Mouse (Mus musculus): ENCODE measurements around the gene Sla2.
"Not testable (repeated sequence)": the region's sequence is repeated elsewhere in the genome, so short reads cannot be mapped to it uniquely, and the experiment has no call there.

The Sla2 gene

GRCm38 (mm10) chr2:156864481-156864880, 22.5 kb downstream of the Sla2 start:
- DNase-seq (ENCODE audit: low spot score): peak; percentile 55

GRCm38 (mm10) chr2:156863487-156864160, 23.4 kb downstream of the Sla2 start:
- DNase-seq (ENCODE audit: low spot score): peak; percentile 88

GRCm38 (mm10) chr2:156862772-156863486, 24.1 kb downstream of the Sla2 start, which contains the start of gene Rab5if:
TSS of gene Rab5if (plus strand) at chr2:156863128.
- peak; percentile 97 for DNase-seq (ENCODE audit: low spot score)

- DNase-seq (ENCODE audit: low spot score): peak; percentile 70
These were observed 24.8 kb downstream of the Sla2 start for GRCm38 (mm10) chr2:156862041-156862717.

GRCm38 (mm10) chr2:156858671-156859070, 28.3 kb downstream of the Sla2 start:
- no peak for DNase-seq (ENCODE audit: low spot score)

GRCm38 (mm10) chr2:156857835-156858234, 29.2 kb downstream of the Sla2 start, which contains the start of gene 4930518I15Rik:
TSS of gene 4930518I15Rik (minus strand) at chr2:156857946.
- no peak for DNase-seq (ENCODE audit: low spot score)

- DNase-seq (ENCODE audit: low spot score): no peak
These were observed 29.6 kb downstream of the Sla2 start for GRCm38 (mm10) chr2:156857385-156857791.

- no peak for DNase-seq (ENCODE audit: low spot score)
These were observed 30.7 kb downstream of the Sla2 start for GRCm38 (mm10) chr2:156856311-156856710.

GRCm38 (mm10) chr2:156853999-156854771, 32.8 kb downstream of the Sla2 start:
- DNase-seq (ENCODE audit: low spot score): peak; percentile 64

- DNase-seq (ENCODE audit: low spot score): not testable (repeated sequence)
These were observed 33.4 kb downstream of the Sla2 start for GRCm38 (mm10) chr2:156853584-156853983.

DNA sequence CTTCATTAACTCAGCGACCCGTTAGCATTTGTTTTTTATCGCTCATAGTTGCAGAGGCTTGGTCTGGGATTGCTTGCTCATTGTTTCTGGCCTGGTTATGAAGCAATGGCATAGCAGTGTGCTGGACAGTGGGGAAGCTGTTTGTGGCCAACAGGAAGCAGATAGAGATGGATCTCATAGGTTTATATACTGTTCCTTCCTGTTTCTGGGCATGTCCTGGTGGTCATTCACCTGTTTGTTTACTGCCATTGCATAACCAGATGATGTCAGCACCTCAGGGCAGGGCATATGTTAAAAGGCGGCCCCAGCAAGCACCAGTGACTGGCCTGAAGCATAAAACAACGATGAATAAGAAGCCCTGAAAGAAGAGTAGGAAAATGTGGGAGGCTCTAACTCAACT, 36.5 kb downstream of the Sla2 start:
- no peak for DNase-seq (ENCODE audit: low spot score)

DNA sequence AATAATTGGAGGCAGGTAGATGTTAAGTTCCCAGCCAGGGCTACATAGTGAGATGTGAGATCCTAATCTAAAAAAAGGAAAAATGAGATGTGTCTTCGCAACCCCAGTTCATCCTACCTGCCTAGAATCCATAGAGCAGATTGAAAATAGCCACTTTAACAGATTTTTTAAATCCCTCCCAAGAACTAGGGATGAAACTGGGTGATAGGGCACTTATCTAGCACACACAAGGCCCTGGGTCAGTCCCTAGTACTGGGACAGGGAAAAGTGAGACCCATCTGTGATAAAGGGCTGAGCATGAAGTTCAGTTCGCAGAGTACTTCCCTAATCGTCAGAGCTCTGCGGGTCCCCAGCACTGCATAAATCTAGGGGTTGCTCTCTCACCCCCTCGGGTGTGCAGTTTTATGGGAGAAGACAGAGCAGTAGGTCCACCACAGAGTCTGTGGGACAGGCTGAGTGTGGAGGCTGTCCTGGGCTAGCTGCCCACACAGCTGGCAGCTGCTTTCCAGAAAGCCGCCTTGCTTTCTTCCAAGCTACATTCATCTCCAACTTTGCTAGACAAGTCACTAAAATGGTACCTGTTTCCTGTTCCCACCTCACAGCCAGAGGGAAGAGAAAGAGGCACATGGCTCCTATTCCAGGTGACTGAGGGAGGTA, 38.3 kb downstream of the Sla2 start:
- peak; percentile 60 for DNase-seq (ENCODE audit: low spot score)

DNA sequence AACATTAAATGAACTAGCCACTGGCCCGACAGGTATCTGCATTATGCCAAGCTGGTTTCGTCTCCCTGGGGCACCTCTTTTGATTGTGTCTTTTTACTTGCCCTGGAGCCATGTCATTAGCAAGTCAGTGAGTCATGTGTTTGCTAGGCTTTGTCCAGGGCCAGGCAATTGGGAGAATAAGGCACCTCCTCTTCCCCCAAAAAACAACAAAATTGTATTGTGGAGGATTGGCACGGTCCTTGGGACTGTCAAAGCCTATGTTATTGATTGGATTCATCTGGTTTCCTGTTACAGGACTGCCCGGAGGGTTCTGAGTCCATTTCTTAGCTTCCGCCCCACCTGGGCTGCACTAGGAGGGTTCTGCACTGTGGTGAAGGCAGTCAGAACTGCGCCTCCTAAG, 39.3 kb downstream of the Sla2 start:
- DNase-seq (ENCODE audit: low spot score): no peak

- DNase-seq (ENCODE audit: low spot score): no peak
These were observed 42.3 kb downstream of the Sla2 start for GRCm38 (mm10) chr2:156844715-156845114.

- DNase-seq (ENCODE audit: low spot score): no peak
These were observed 43.7 kb downstream of the Sla2 start for GRCm38 (mm10) chr2:156843331-156843730.

DNA sequence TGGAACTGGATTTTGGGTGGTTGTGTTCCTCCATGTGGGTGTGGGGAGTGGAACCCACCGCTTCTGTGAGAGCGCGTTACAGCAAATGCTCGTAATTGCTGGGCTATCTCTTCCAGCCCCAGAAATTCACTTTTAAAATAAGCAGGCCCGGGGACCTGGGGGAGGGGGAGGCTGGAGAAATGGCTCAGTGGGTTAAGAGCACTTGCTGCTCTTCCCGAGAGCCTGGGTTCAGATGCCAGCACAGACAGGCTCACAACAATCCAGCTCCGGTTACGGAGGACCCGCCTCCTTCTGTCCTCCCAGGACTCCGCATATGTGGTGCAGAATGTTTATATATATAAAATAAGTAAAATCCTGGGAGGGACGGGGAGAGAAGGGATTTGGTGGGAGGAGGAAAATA, 44.3 kb downstream of the Sla2 start:
- DNase-seq (ENCODE audit: low spot score): no peak

- peak; percentile 74 for DNase-seq (ENCODE audit: low spot score)
These were observed 44.9 kb downstream of the Sla2 start for GRCm38 (mm10) chr2:156841841-156842706.

DNA sequence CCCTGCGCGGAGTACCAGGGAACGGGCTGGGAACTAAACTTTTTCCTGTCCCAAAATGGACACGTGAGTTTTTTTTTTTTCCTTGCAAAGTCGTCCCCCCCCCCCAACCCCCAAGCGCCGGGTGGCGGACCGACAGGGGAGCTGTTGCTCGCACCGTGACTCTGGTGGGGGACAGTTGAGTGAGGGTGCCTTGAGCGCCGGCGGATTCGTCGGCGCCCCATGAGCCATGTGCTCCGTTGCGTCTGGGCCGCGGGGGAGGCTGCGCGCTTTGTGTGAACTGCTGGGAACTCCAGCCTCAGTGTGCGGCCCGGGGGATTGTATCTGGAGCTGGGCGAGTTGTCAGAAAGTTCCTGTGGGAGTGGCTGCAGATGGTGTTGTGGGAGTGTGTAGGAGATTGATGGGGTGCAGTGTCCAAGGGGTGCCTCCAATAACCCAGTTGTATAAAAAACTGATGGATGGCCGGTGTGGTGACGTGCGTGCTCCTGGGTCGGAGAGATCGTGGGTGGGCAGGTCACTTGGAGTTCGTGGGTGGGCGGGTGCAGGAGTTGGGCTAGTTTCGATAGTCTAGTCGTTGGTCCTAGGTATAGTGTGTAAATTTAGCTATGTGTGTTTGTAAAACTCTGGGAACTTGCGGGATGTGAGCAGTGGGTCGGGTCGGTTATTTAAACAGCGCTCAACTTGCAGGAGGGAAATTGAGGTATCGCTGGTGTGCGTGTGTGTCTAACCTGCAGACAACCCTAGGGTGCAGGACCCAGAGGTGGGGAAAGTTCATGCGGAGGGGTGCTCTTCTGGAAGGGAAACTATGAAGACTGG, 45.8 kb downstream of the Sla2 start:
- peak; percentile 55 for DNase-seq (ENCODE audit: low spot score)

- no peak for DNase-seq (ENCODE audit: low spot score)
These were observed 46.5 kb downstream of the Sla2 start for GRCm38 (mm10) chr2:156840301-156841027.

Measured in adipocyte (in vitro differentiated cells).